Mouse (Mus musculus) adrenal gland, adult 18-20 months (tissue): ENCODE data around the gene Tpmt. TPM values are rescaled to one million over a fixed set of nuclear protein-coding genes. Genes with fewer than 3 reads are reported as not detected.

Experiments used
- DNase-seq, 2 experiments: peaks; one replicate each; pipeline ENCODE4 v3.0.0; 2021 to 2022; ENCODE audit warnings: low spot score in 2 of 2
- total RNA-seq, 2 experiments: library from RNA; stranded (reverse); gene quantifications; 1 replicate in 1 of 2; 2 replicates in 1 of 2; pipeline ENCODE4 v1.2.3; 2021

The Tpmt gene
- total RNA-seq, 2 experiments from 2014 or later, result 5.4 to 10.3 TPM

GRCm38 (mm10) chr13:47043030-47043680 lies 1.4 kb downstream of the Tpmt start, which contains the start of gene Kdm1b:
Gene Kdm1b (plus strand): TSS chr13:47043499.
- DNase-seq, result peak; percentile 99 to 100

GRCm38 (mm10) chr13:47042024-47042633 lies 2.4 kb downstream of the Tpmt start:
- no peak for DNase-seq

- no peak for DNase-seq
These were observed 4.5 kb downstream of the Tpmt start for GRCm38 (mm10) chr13:47040061-47040460.

GRCm38 (mm10) chr13:47037946-47038345 lies 6.6 kb downstream of the Tpmt start:
- no peak for DNase-seq

GRCm38 (mm10) chr13:47033602-47034001 lies 10.9 kb downstream of the Tpmt start:
- DNase-seq, result no peak

GRCm38 (mm10) chr13:47030376-47031107 lies 14.0 kb downstream of the Tpmt start:
- no peak for DNase-seq

GRCm38 (mm10) chr13:47020798-47021197 lies 23.7 kb downstream of the Tpmt start:
- no peak for DNase-seq

- DNase-seq, result no peak
These were observed 24.8 kb downstream of the Tpmt start for GRCm38 (mm10) chr13:47019774-47020173.

- DNase-seq, result peak; percentile 37
These were observed 27.3 kb downstream of the Tpmt start for GRCm38 (mm10) chr13:47017259-47017658.

- DNase-seq, result no peak
These were observed 29.4 kb downstream of the Tpmt start for GRCm38 (mm10) chr13:47015195-47015501.

- DNase-seq, result peak; percentile 81 to 84
These were observed 30.0 kb downstream of the Tpmt start, which contains the start of gene Nhlrc1 for GRCm38 (mm10) chr13:47014334-47015194. Gene Nhlrc1 (minus strand): TSS chr13:47014850.

GRCm38 (mm10) chr13:47013740-47014139 lies 30.8 kb downstream of the Tpmt start:
- DNase-seq, result no peak

- no peak for DNase-seq
These were observed 42.9 kb downstream of the Tpmt start for GRCm38 (mm10) chr13:47001590-47001989.

- DNase-seq, result no peak
These were observed 45.0 kb downstream of the Tpmt start for GRCm38 (mm10) chr13:46999498-46999897.

GRCm38 (mm10) chr13:46997355-46997754 lies 47.2 kb downstream of the Tpmt start:
- DNase-seq, result no peak

- no peak for DNase-seq
These were observed 51.3 kb downstream of the Tpmt start for GRCm38 (mm10) chr13:46993274-46993551.

GRCm38 (mm10) chr13:46992516-46993273 lies 51.8 kb downstream of the Tpmt start:
- no peak for DNase-seq

- no peak for DNase-seq
These were observed 54.0 kb downstream of the Tpmt start for GRCm38 (mm10) chr13:46990376-46991011.

GRCm38 (mm10) chr13:46987941-46988340 lies 56.6 kb downstream of the Tpmt start:
- DNase-seq, result no peak

- DNase-seq, result no peak
These were observed 58.3 kb downstream of the Tpmt start for GRCm38 (mm10) chr13:46986208-46986607.
